Comparison of ENCODE assay signal across 8 mouse cellular contexts in genomic region chr6:118984181-118984901, GRCm38 (mm10).
A peak's percentile ranks its signal among the peaks of the same experiment; 100 is the strongest.
DNase-seq lines count a peak whose midpoint lies in the region; ATAC-seq and TF ChIP-seq lines count a peak whose summit lies in the region.
"Had no signal": no experiment of that assay in that cellular context is flagged by ENCODE, and none has a peak within 500 bp of the region (broad histone marks: within the 10 kb centered on the region; RNA-seq: fewer than 3 reads in every experiment).

No protein-coding gene starts in this region.

- no peak overlapping the region for H3K9ac ChIP-seq in kidney, embryonic 16.5 days (replicated peaks; ENCODE audit: low read length)
- H3K9ac ChIP-seq in intestine, embryonic 15.5 days, result no peak overlapping the region
- H3K9ac ChIP-seq in hindbrain, embryonic 11.5 days (ENCODE audit: low read depth, low read length), result no peak overlapping the region
- H3K9ac ChIP-seq: heart, embryonic 15.5 days had no signal

- TF ChIP-seq POLR2A in thymus, adult 2 months (IDR thresholded peaks at IDR 0.05; ENCODE audit: control insufficient read depth, extremely low read depth, insufficient read depth, low read length, poor library complexity), result no peak

- no peaks in the 10 kb centered on the region for H3K9me3 ChIP-seq in kidney, embryonic 16.5 days (ENCODE audit: low read length)
- no peaks in the 10 kb centered on the region for H3K9me3 ChIP-seq in intestine, embryonic 15.5 days
- H3K9me3 ChIP-seq in hindbrain, embryonic 11.5 days (ENCODE audit: control insufficient read depth, low read length), result no peaks in the 10 kb centered on the region
- H3K9me3 ChIP-seq: heart, embryonic 15.5 days had no signal

- H3K27me3 ChIP-seq in kidney, embryonic 16.5 days (ENCODE audit: insufficient read depth, low read length), result no peaks in the 10 kb centered on the region
- H3K27me3 ChIP-seq in intestine, embryonic 15.5 days (replicated peaks), result 0 out of 2 replicates have a peak, but pooled peaks cover 3% of the 10 kb centered on the region
- H3K27me3 ChIP-seq in thymus, adult 2 months (ENCODE audit: control insufficient read depth, insufficient read depth, low read length), result no peaks in the 10 kb centered on the region
- H3K27me3 ChIP-seq in hindbrain, embryonic 11.5 days (ENCODE audit: control insufficient read depth, insufficient read depth, low read length), result no peaks in the 10 kb centered on the region
- H3K27me3 ChIP-seq: heart, embryonic 15.5 days had no signal

- no peak overlapping the region for H3K27ac ChIP-seq in kidney, embryonic 16.5 days (ENCODE audit: low read length)
- no peak overlapping the region for H3K27ac ChIP-seq in intestine, embryonic 15.5 days
- H3K27ac ChIP-seq in thymus, adult 2 months (ENCODE audit: control insufficient read depth, insufficient read depth, low read length), result no peak overlapping the region; the same call in 1 of the 2 replicates
- no peak overlapping the region for H3K27ac ChIP-seq in hindbrain, embryonic 11.5 days (ENCODE audit: low read depth, low read length)
- H3K27ac ChIP-seq: heart, embryonic 15.5 days had no signal

- ATAC-seq in kidney, embryonic 16.5 days (ENCODE audit: low FRiP score, low TSS enrichment), result no peak
- peak; percentile 61 for ATAC-seq in intestine, embryonic 15.5 days
- no peak for ATAC-seq in hindbrain, embryonic 11.5 days (ENCODE audit: low FRiP score)

- H3K36me3 ChIP-seq in kidney, embryonic 16.5 days (ENCODE audit: insufficient read depth, low read length), result no peaks in the 10 kb centered on the region
- no peaks in the 10 kb centered on the region for H3K36me3 ChIP-seq in intestine, embryonic 15.5 days
- H3K36me3 ChIP-seq in thymus, adult 2 months (ENCODE audit: control insufficient read depth, insufficient read depth, low read length), result no peaks in the 10 kb centered on the region
- H3K36me3 ChIP-seq in hindbrain, embryonic 11.5 days (ENCODE audit: control insufficient read depth, insufficient read depth, low read length), result no peaks in the 10 kb centered on the region

- H3K4me2 ChIP-seq in kidney, embryonic 16.5 days (replicated peaks; ENCODE audit: low read depth, low read length), result no peak overlapping the region
- H3K4me2 ChIP-seq in intestine, embryonic 15.5 days (replicated peaks), result no peak overlapping the region
- no peak overlapping the region for H3K4me2 ChIP-seq in hindbrain, embryonic 11.5 days (replicated peaks; ENCODE audit: low read depth, low read length)
- H3K4me2 ChIP-seq: heart, embryonic 15.5 days had no signal

- DNase-seq in kidney, postnatal 14 days, result peak; percentile 27
- DNase-seq in cerebellum, postnatal 25 days, result peak; percentile 41 to 65
- DNase-seq in thymus, adult 2 months, result peak; percentile 8
- no peak for DNase-seq in right cerebral cortex, postnatal 4 days
- no peak for DNase-seq in hindbrain, embryonic 11.5 days (ENCODE audit: low spot score)

- H3K4me1 ChIP-seq in kidney, embryonic 16.5 days (ENCODE audit: insufficient read depth, low read length), result peaks cover 10% of the 10 kb centered on the region; the same call in 1 of the 2 replicates
- peaks cover 8% of the 10 kb centered on the region; the same call in 1 of the 2 replicates for H3K4me1 ChIP-seq in intestine, embryonic 15.5 days (replicated peaks)
- H3K4me1 ChIP-seq in thymus, adult 2 months (replicated peaks; ENCODE audit: control insufficient read depth, insufficient read depth, low read length), result peaks cover 4% of the 10 kb centered on the region; the same call in 1 of the 2 replicates
- no peaks in the 10 kb centered on the region for H3K4me1 ChIP-seq in hindbrain, embryonic 11.5 days (replicated peaks; ENCODE audit: control insufficient read depth, insufficient read depth, low read length)

- no peak overlapping the region for H3K4me3 ChIP-seq in kidney, embryonic 16.5 days (ENCODE audit: low read length)
- H3K4me3 ChIP-seq in intestine, embryonic 15.5 days (replicated peaks), result no peak overlapping the region
- no peak overlapping the region for H3K4me3 ChIP-seq in thymus, adult 2 months (ENCODE audit: control insufficient read depth, insufficient read depth, low read length)
- H3K4me3 ChIP-seq in hindbrain, embryonic 11.5 days (ENCODE audit: low read depth, low read length), result no peak overlapping the region
- H3K4me3 ChIP-seq: heart, embryonic 15.5 days had no signal

- TF ChIP-seq CTCF in thymus, adult 2 months (IDR thresholded peaks at IDR 0.05; ENCODE audit: borderline replicate concordance, control insufficient read depth, extremely low read depth, insufficient read depth, low read length, poor library complexity), result no peak

- 61% methylated on average over 11 of the region's 11 CpGs for WGBS in kidney, embryonic 16.5 days
- WGBS in intestine, embryonic 15.5 days, result 33% methylated on average over 11 of the region's 11 CpGs
- WGBS in thymus, adult 2 months, result 56% methylated on average over 11 of the region's 11 CpGs
- WGBS in hindbrain, embryonic 11.5 days, result 78% methylated on average over 11 of the region's 11 CpGs

Comparison
In these comparisons a context has a peak if more than half of its experiments do, and no peak if none do; other contexts are left out.
1. DNase-seq: peak in kidney, postnatal 14 days (single experiment), cerebellum, postnatal 25 days (2 of 2) and thymus, adult 2 months (single experiment); none in right cerebral cortex, postnatal 4 days (single experiment) and hindbrain, embryonic 11.5 days (single experiment).